Mouse (Mus musculus): Measurements from ENCODE around the gene Ttc30b. TPM values are rescaled to one million over a fixed set of nuclear protein-coding genes. Genes with fewer than 3 reads are reported as not detected.
"Not testable (repeated sequence)": the region's sequence is repeated elsewhere in the genome, so short reads cannot be mapped to it uniquely, and the experiment has no call there.

Ttc30b gene
- polyA plus RNA-seq, 1 experiment from 2014 or later: 9.5 TPM

- WGBS: 89% methylated on average over 2 of the region's 2 CpGs
- H3K4me3 ChIP-seq (replicated peaks); H3K27me3 ChIP-seq (replicated peaks); H3K36me3 ChIP-seq; H3K9me3 ChIP-seq; ATAC-seq (ENCODE audit: insufficient read depth, low FRiP score, low read depth); H3K27ac ChIP-seq; H3K4me2 ChIP-seq; H3K9ac ChIP-seq: not testable (repeated sequence)
- H3K4me1 ChIP-seq: peaks cover 10% of the 10 kb centered on the region; the same call in 1 of the 2 replicates
These were observed 1.7 kb downstream of the Ttc30b start for GRCm38 (mm10) chr2:75936685-75937084.

- peaks cover 7% of the 10 kb centered on the region; the same call in 1 of the 2 replicates for H3K4me1 ChIP-seq
- H3K4me3 ChIP-seq (replicated peaks): no peak overlapping the region
- 0 out of 2 replicates have a peak, but pooled peaks have one; percentile 29 for ATAC-seq (ENCODE audit: insufficient read depth, low FRiP score, low read depth)
- no peaks in the 10 kb centered on the region for H3K27me3 ChIP-seq (replicated peaks)
- no peak overlapping the region for H3K27ac ChIP-seq
- 35% methylated on average over 7 of the region's 7 CpGs for WGBS
- no peaks in the 10 kb centered on the region for H3K36me3 ChIP-seq
- H3K4me2 ChIP-seq: no peak overlapping the region
- H3K9me3 ChIP-seq: no peaks in the 10 kb centered on the region
- no peak overlapping the region for H3K9ac ChIP-seq
These were observed 4.8 kb downstream of the Ttc30b start for GRCm38 (mm10) chr2:75933541-75933940.

GRCm38 (mm10) chr2:75930941-75931340 is 7.4 kb downstream of the Ttc30b start:
- Histone ChIP-seq H3K4me2 (no peak overlapping the region), H3K4me1 (peaks cover 7% of the 10 kb centered on the region; the same call in 1 of the 2 replicates), H3K36me3 (peaks cover 8% of the 10 kb centered on the region; the same call in 1 of the 2 replicates), H3K27ac (no peak overlapping the region), H3K27me3 (replicated peaks) (no peaks in the 10 kb centered on the region), H3K9me3 (no peaks in the 10 kb centered on the region), H3K4me3 (replicated peaks) (no peak overlapping the region), H3K9ac (no peak overlapping the region)
- WGBS: 87% methylated on average over 2 of the region's 2 CpGs
- ATAC-seq (ENCODE audit: insufficient read depth, low FRiP score, low read depth): no peak

- Histone ChIP-seq H3K27me3 (replicated peaks) (no peaks in the 10 kb centered on the region), H3K27ac (no peak overlapping the region), H3K9ac (no peak overlapping the region), H3K36me3 (peaks cover 8% of the 10 kb centered on the region; the same call in 1 of the 2 replicates), H3K4me1 (peaks cover 7% of the 10 kb centered on the region; the same call in 1 of the 2 replicates), H3K4me3 (replicated peaks) (no peak overlapping the region), H3K4me2 (no peak overlapping the region), H3K9me3 (no peaks in the 10 kb centered on the region)
- no peak for ATAC-seq (ENCODE audit: insufficient read depth, low FRiP score, low read depth)
- WGBS: 88% methylated on average over 6 of the region's 6 CpGs
These were observed 8.5 kb downstream of the Ttc30b start for GRCm38 (mm10) chr2:75929786-75930444.

GRCm38 (mm10) chr2:75929141-75929540 is 9.2 kb downstream of the Ttc30b start:
- no peak overlapping the region for H3K4me2 ChIP-seq
- peaks cover 8% of the 10 kb centered on the region; the same call in 1 of the 2 replicates for H3K36me3 ChIP-seq
- no peak overlapping the region for H3K9ac ChIP-seq
- no peaks in the 10 kb centered on the region for H3K27me3 ChIP-seq (replicated peaks)
- peaks cover 7% of the 10 kb centered on the region; the same call in 1 of the 2 replicates for H3K4me1 ChIP-seq
- no peak for ATAC-seq (ENCODE audit: insufficient read depth, low FRiP score, low read depth)
- no peak overlapping the region for H3K27ac ChIP-seq
- WGBS: 88% methylated on average over 2 of the region's 2 CpGs
- H3K4me3 ChIP-seq (replicated peaks): no peak overlapping the region
- no peaks in the 10 kb centered on the region for H3K9me3 ChIP-seq

GRCm38 (mm10) chr2:75928011-75928410 is 10.4 kb downstream of the Ttc30b start:
- peaks cover 8% of the 10 kb centered on the region; the same call in 1 of the 2 replicates for H3K36me3 ChIP-seq
- WGBS: 91% methylated on average over 3 of the region's 3 CpGs
- no peak overlapping the region for H3K9ac ChIP-seq
- H3K9me3 ChIP-seq: no peaks in the 10 kb centered on the region
- no peaks in the 10 kb centered on the region for H3K27me3 ChIP-seq (replicated peaks)
- H3K4me2 ChIP-seq: no peak overlapping the region
- 0 out of 2 replicates have a peak, but pooled peaks cover 1% of the 10 kb centered on the region for H3K4me1 ChIP-seq
- ATAC-seq (ENCODE audit: insufficient read depth, low FRiP score, low read depth): no peak
- no peak overlapping the region for H3K4me3 ChIP-seq (replicated peaks)
- no peak overlapping the region for H3K27ac ChIP-seq

- Histone ChIP-seq H3K9me3 (no peaks in the 10 kb centered on the region), H3K4me2 (no peak overlapping the region), H3K27ac (no peak overlapping the region), H3K4me3 (replicated peaks) (no peak overlapping the region), H3K9ac (no peak overlapping the region), H3K27me3 (replicated peaks) (no peaks in the 10 kb centered on the region), H3K4me1 (no peaks in the 10 kb centered on the region), H3K36me3 (peaks cover 8% of the 10 kb centered on the region; the same call in 1 of the 2 replicates)
- ATAC-seq (ENCODE audit: insufficient read depth, low FRiP score, low read depth): no peak
- 76% methylated on average over 5 of the region's 5 CpGs for WGBS
These were observed 12.3 kb downstream of the Ttc30b start for GRCm38 (mm10) chr2:75926061-75926460.

GRCm38 (mm10) chr2:75923807-75924340 is 14.5 kb downstream of the Ttc30b start:
- no peak for ATAC-seq (ENCODE audit: insufficient read depth, low FRiP score, low read depth)
- H3K4me3 ChIP-seq (replicated peaks): no peak overlapping the region
- peaks cover 8% of the 10 kb centered on the region; the same call in 1 of the 2 replicates for H3K36me3 ChIP-seq
- no peak overlapping the region for H3K27ac ChIP-seq
- H3K27me3 ChIP-seq (replicated peaks): no peaks in the 10 kb centered on the region
- no peak overlapping the region for H3K9ac ChIP-seq
- H3K4me1 ChIP-seq: no peaks in the 10 kb centered on the region
- no peak overlapping the region for H3K4me2 ChIP-seq
- WGBS: 86% methylated on average over 4 of the region's 4 CpGs
- no peaks in the 10 kb centered on the region for H3K9me3 ChIP-seq

GRCm38 (mm10) chr2:75915040-75915439 is 23.3 kb downstream of the Ttc30b start:
- Histone ChIP-seq H3K4me1 (no peaks in the 10 kb centered on the region), H3K27me3 (replicated peaks) (no peaks in the 10 kb centered on the region), H3K36me3 (no peaks in the 10 kb centered on the region), H3K9me3 (no peaks in the 10 kb centered on the region), H3K4me3 (replicated peaks) (no peak overlapping the region), H3K9ac (no peak overlapping the region), H3K27ac (no peak overlapping the region), H3K4me2 (no peak overlapping the region)
- no peak for ATAC-seq (ENCODE audit: insufficient read depth, low FRiP score, low read depth)
- 92% methylated on average over 3 of the region's 3 CpGs for WGBS

- Histone ChIP-seq H3K27me3 (replicated peaks) (no peaks in the 10 kb centered on the region), H3K36me3 (0 out of 2 replicates have a peak, but pooled peaks cover 3% of the 10 kb centered on the region), H3K4me2 (no peak overlapping the region), H3K4me1 (no peaks in the 10 kb centered on the region), H3K9ac (no peak overlapping the region), H3K9me3 (no peaks in the 10 kb centered on the region), H3K27ac (no peak overlapping the region), H3K4me3 (replicated peaks) (no peak overlapping the region)
- no peak for ATAC-seq (ENCODE audit: insufficient read depth, low FRiP score, low read depth)
- WGBS: 69% methylated on average over 1 of the region's 1 CpGs
These were observed 31.2 kb downstream of the Ttc30b start for GRCm38 (mm10) chr2:75907142-75907541.

GRCm38 (mm10) chr2:75901869-75902268 is 36.5 kb downstream of the Ttc30b start:
- Histone ChIP-seq H3K4me2 (no peak overlapping the region), H3K27me3 (replicated peaks) (no peaks in the 10 kb centered on the region), H3K27ac (no peak overlapping the region), H3K9me3 (no peaks in the 10 kb centered on the region), H3K4me1 (no peaks in the 10 kb centered on the region), H3K4me3 (replicated peaks) (no peak overlapping the region), H3K36me3 (peaks cover 6% of the 10 kb centered on the region; the same call in 1 of the 2 replicates), H3K9ac (no peak overlapping the region)
- no peak for ATAC-seq (ENCODE audit: insufficient read depth, low FRiP score, low read depth)
- WGBS: 86% methylated on average over 9 of the region's 9 CpGs

- ATAC-seq (ENCODE audit: insufficient read depth, low FRiP score, low read depth): no peak
- H3K9ac ChIP-seq: no peak overlapping the region
- H3K27me3 ChIP-seq (replicated peaks): no peaks in the 10 kb centered on the region
- H3K27ac ChIP-seq: no peak overlapping the region
- no peak overlapping the region for H3K4me2 ChIP-seq
- WGBS: 89% methylated on average over 1 of the region's 1 CpGs
- no peaks in the 10 kb centered on the region for H3K9me3 ChIP-seq
- peaks cover 4% of the 10 kb centered on the region; the same call in 1 of the 2 replicates for H3K36me3 ChIP-seq
- no peak overlapping the region for H3K4me3 ChIP-seq (replicated peaks)
- H3K4me1 ChIP-seq: no peaks in the 10 kb centered on the region
These were observed 38.1 kb downstream of the Ttc30b start for GRCm38 (mm10) chr2:75900281-75900680.

Measured in stomach, embryonic 15.5 days (tissue).